Mouse (Mus musculus) embryonic facial prominence, embryonic 15.5 days (tissue): Measurements from ENCODE around the gene Camk2d. TPM values are rescaled to one million over a fixed set of nuclear protein-coding genes. Genes with fewer than 3 reads are reported as not detected.
A peak's percentile ranks its signal among the peaks of the same experiment; 100 is the strongest.

ENCODE experiments used
- ATAC-seq: fragments of 200-750 bp; cut with Nextera tagmentation; 2 replicates; pipeline ENCODE4 v1.8.0; 2017; ENCODE audit warnings: low read depth, moderate TSS enrichment; ENCODE audit not compliant: insufficient number of reproducible peaks, low FRiP score, low TSS enrichment
- H3K27ac ChIP-seq: fragments of 300-500 bp; sonication (generic); replicated peaks from 2 replicates; pipeline ENCODE4 v1.5.1; 2015; ENCODE audit warnings: mild to moderate bottlenecking, inconsistent platforms
- H3K27me3 ChIP-seq: fragments of 300-500 bp; sonication (generic); 2 replicates; pipeline ENCODE4 v1.6.1; 2015; ENCODE audit warnings: inconsistent platforms
- H3K36me3 ChIP-seq: fragments of 300-500 bp; sonication (generic); 2 replicates; pipeline ENCODE4 v1.6.1; 2015; ENCODE audit warnings: mild to moderate bottlenecking, inconsistent platforms
- H3K4me1 ChIP-seq: fragments of 300-500 bp; sonication (generic); 2 replicates; pipeline ENCODE4 v1.6.1; 2015; ENCODE audit warnings: inconsistent platforms
- H3K4me2 ChIP-seq: fragments of 300-500 bp; sonication (generic); replicated peaks from 2 replicates; pipeline ENCODE4 v1.6.1; 2015; ENCODE audit warnings: mild to moderate bottlenecking, inconsistent platforms
- H3K4me3 ChIP-seq: fragments of 300-500 bp; sonication (generic); replicated peaks from 2 replicates; pipeline ENCODE4 v1.5.1; 2015; ENCODE audit warnings: mild to moderate bottlenecking, inconsistent platforms
- H3K9ac ChIP-seq: fragments of 300-500 bp; sonication (generic); 2 replicates; pipeline ENCODE4 v1.6.1; 2015; ENCODE audit warnings: inconsistent platforms
- H3K9me3 ChIP-seq: fragments of 300-500 bp; sonication (generic); replicated peaks from 2 replicates; pipeline ENCODE4 v1.6.1; 2016; ENCODE audit warnings: inconsistent platforms
- WGBS: fragments of 180-500 bp; shearing (Covaris S2); methylation state at CpG from one replicate; pipeline ENCODE4 v1.1.7; 2015; 5-methylcytosine and 5-hydroxymethylcytosine counted together
- polyA plus RNA-seq: library from polyadenylated mRNA; unstranded; fragments of >200 nt; fragmentation: Nextera tagmentation; extraction: Ambion mirVana; gene quantifications from 2 replicates; pipeline ENCODE4 v1.2.1, GENCODE M21; 2015

Camk2d gene
- polyA plus RNA-seq, 1 experiment from 2014 or later: 32.9 TPM

GRCm38 (mm10) chr3:126632580-126632979, 36.5 kb downstream of the Camk2d start:
- Histone ChIP-seq H3K4me3 (no peak overlapping the region), H3K36me3 (no peaks in the 10 kb centered on the region), H3K4me2 (no peak overlapping the region), H3K4me1 (no peaks in the 10 kb centered on the region), H3K9ac (no peak overlapping the region), H3K27ac (no peak overlapping the region), H3K9me3 (no peaks in the 10 kb centered on the region), H3K27me3 (no peaks in the 10 kb centered on the region)
- WGBS: 74% methylated on average over 7 of the region's 7 CpGs
- no peak for ATAC-seq

GRCm38 (mm10) chr3:126634171-126634570, 38.1 kb downstream of the Camk2d start:
- H3K27ac ChIP-seq: no peak overlapping the region
- H3K4me1 ChIP-seq: no peaks in the 10 kb centered on the region
- H3K36me3 ChIP-seq: no peaks in the 10 kb centered on the region
- no peak overlapping the region for H3K4me3 ChIP-seq
- no peaks in the 10 kb centered on the region for H3K27me3 ChIP-seq
- H3K9me3 ChIP-seq: no peaks in the 10 kb centered on the region
- ATAC-seq: no peak
- H3K9ac ChIP-seq: no peak overlapping the region
- no peak overlapping the region for H3K4me2 ChIP-seq
- 62% methylated on average over 6 of the region's 6 CpGs for WGBS

- no peak overlapping the region for H3K27ac ChIP-seq
- no peaks in the 10 kb centered on the region for H3K36me3 ChIP-seq
- no peaks in the 10 kb centered on the region for H3K9me3 ChIP-seq
- no peak overlapping the region for H3K4me3 ChIP-seq
- H3K4me1 ChIP-seq: 0 out of 2 replicates have a peak, but pooled peaks cover 3% of the 10 kb centered on the region
- H3K27me3 ChIP-seq: no peaks in the 10 kb centered on the region
- H3K9ac ChIP-seq: no peak overlapping the region
- no peak for ATAC-seq
- WGBS: 88% methylated on average over 1 of the region's 1 CpGs
- no peak overlapping the region for H3K4me2 ChIP-seq
These were observed 42.2 kb downstream of the Camk2d start for GRCm38 (mm10) chr3:126638259-126638658.

DNA sequence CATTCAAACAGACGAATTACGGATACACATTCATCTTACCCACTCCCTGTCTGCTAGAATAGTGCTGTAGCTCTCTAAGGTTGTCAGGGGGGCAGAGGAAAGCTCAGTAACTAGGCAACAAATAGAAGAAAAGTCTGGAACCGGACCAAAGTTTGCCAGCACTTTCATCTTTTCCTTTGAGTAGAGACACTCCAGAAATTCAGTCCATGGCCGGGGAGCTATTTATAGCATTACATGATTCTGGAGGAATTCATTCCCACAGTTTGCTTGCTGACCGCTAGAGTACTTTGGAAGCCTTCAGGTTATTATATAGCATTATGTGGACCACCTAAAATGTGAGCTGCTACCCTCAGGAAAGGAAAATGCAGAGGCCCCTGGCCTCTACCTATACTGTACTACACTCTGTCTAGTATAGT, 43.0 kb downstream of the Camk2d start:
- Histone ChIP-seq H3K27ac (no peak overlapping the region), H3K4me2 (no peak overlapping the region), H3K9ac (no peak overlapping the region), H3K4me1 (peaks cover 4% of the 10 kb centered on the region; the same call in 1 of the 2 replicates), H3K9me3 (no peaks in the 10 kb centered on the region), H3K36me3 (no peaks in the 10 kb centered on the region), H3K4me3 (no peak overlapping the region), H3K27me3 (no peaks in the 10 kb centered on the region)
- no peak for ATAC-seq
- 64% methylated on average over 5 of the region's 5 CpGs for WGBS

- H3K27ac ChIP-seq: no peak overlapping the region
These were observed 44.5 kb downstream of the Camk2d start for GRCm38 (mm10) chr3:126640443-126641251.

DNA sequence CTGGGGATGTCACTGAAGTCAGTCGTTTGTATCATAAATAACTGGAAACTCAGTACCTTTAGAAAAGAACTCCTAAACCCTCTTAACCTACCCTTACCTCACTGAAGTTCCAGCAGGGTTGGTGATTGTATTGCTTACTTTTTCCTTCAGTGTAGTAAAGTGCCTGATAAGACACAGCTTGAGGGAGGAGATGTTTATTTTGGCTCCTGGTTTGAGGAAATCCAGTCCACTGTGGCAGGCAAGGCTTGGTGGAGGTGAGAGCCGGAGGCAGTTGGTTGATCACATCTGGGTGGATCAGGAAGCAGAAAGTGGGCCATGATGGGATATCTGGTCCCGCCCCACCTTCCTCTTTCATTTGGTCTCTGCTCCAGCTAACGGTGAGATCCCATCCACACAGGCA, 45.3 kb downstream of the Camk2d start:
- WGBS: 83% methylated on average over 4 of the region's 4 CpGs
- Histone ChIP-seq H3K4me3 (no peak overlapping the region), H3K27me3 (no peaks in the 10 kb centered on the region), H3K36me3 (no peaks in the 10 kb centered on the region), H3K9me3 (no peaks in the 10 kb centered on the region), H3K9ac (no peak overlapping the region), H3K4me2 (no peak overlapping the region), H3K4me1 (peaks cover 4% of the 10 kb centered on the region; the same call in 1 of the 2 replicates), H3K27ac (no peak overlapping the region)
- no peak for ATAC-seq

More at GRCm38 (mm10) chr3:126640443-126641251, 44.5 kb downstream of the Camk2d start:
- no peaks in the 10 kb centered on the region for H3K9me3 ChIP-seq
- H3K27me3 ChIP-seq: no peaks in the 10 kb centered on the region
- peaks cover 4% of the 10 kb centered on the region; the same call in 1 of the 2 replicates for H3K4me1 ChIP-seq
- ATAC-seq: peak; percentile 51
- 52% methylated on average over 10 of the region's 10 CpGs for WGBS
- H3K4me2 ChIP-seq: no peak overlapping the region
- no peak overlapping the region for H3K4me3 ChIP-seq
- H3K36me3 ChIP-seq: no peaks in the 10 kb centered on the region
- no peak overlapping the region for H3K9ac ChIP-seq

- H3K27me3 ChIP-seq: no peaks in the 10 kb centered on the region
- H3K9me3 ChIP-seq: no peaks in the 10 kb centered on the region
- peaks cover 4% of the 10 kb centered on the region; the same call in 1 of the 2 replicates for H3K4me1 ChIP-seq
- no peak for ATAC-seq
- no peak overlapping the region for H3K27ac ChIP-seq
- no peaks in the 10 kb centered on the region for H3K36me3 ChIP-seq
- H3K4me3 ChIP-seq: no peak overlapping the region
- 22% methylated on average over 10 of the region's 10 CpGs for WGBS
- H3K9ac ChIP-seq: no peak overlapping the region
- H3K4me2 ChIP-seq: no peak overlapping the region
These were observed 47.2 kb downstream of the Camk2d start for GRCm38 (mm10) chr3:126643071-126644010.

DNA sequence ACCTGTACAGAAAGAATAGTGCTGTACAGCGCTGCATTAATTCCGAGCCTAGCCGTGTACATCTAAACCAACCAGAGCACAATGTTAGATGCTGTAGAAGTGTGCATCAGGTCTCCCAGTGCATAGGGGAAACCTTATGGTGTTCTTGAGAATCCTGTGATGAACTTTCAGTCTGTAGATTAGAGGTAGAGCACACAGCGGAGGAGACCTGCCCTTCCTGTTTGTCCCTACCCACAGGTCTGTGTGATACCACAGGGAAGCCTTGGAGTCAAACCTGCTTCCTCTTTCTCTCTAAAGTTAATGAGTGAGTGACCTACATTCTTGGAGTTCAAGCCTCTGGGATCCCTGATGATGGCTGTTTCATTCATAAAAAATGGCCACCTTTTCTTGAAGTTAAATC, 54.2 kb downstream of the Camk2d start:
- no peak for ATAC-seq
- no peaks in the 10 kb centered on the region for H3K4me1 ChIP-seq
- H3K9ac ChIP-seq: no peak overlapping the region
- no peak overlapping the region for H3K4me2 ChIP-seq
- no peaks in the 10 kb centered on the region for H3K27me3 ChIP-seq
- H3K36me3 ChIP-seq: no peaks in the 10 kb centered on the region
- no peak overlapping the region for H3K27ac ChIP-seq
- H3K9me3 ChIP-seq: no peaks in the 10 kb centered on the region
- 93% methylated on average over 4 of the region's 4 CpGs for WGBS
- H3K4me3 ChIP-seq: no peak overlapping the region

GRCm38 (mm10) chr3:126650747-126651146, 54.6 kb downstream of the Camk2d start:
- Histone ChIP-seq H3K36me3 (no peaks in the 10 kb centered on the region), H3K9me3 (no peaks in the 10 kb centered on the region), H3K9ac (no peak overlapping the region), H3K27me3 (no peaks in the 10 kb centered on the region), H3K4me2 (no peak overlapping the region), H3K4me1 (no peaks in the 10 kb centered on the region), H3K27ac (no peak overlapping the region), H3K4me3 (no peak overlapping the region)
- ATAC-seq: no peak
- WGBS: 82% methylated on average over 6 of the region's 6 CpGs

GRCm38 (mm10) chr3:126652361-126652760, 56.3 kb downstream of the Camk2d start:
- no peak for ATAC-seq
- H3K4me2 ChIP-seq: no peak overlapping the region
- no peaks in the 10 kb centered on the region for H3K27me3 ChIP-seq
- H3K36me3 ChIP-seq: no peaks in the 10 kb centered on the region
- no peak overlapping the region for H3K27ac ChIP-seq
- no peaks in the 10 kb centered on the region for H3K9me3 ChIP-seq
- H3K4me1 ChIP-seq: no peaks in the 10 kb centered on the region
- H3K9ac ChIP-seq: no peak overlapping the region
- WGBS: 75% methylated on average over 2 of the region's 2 CpGs
- H3K4me3 ChIP-seq: no peak overlapping the region

DNA sequence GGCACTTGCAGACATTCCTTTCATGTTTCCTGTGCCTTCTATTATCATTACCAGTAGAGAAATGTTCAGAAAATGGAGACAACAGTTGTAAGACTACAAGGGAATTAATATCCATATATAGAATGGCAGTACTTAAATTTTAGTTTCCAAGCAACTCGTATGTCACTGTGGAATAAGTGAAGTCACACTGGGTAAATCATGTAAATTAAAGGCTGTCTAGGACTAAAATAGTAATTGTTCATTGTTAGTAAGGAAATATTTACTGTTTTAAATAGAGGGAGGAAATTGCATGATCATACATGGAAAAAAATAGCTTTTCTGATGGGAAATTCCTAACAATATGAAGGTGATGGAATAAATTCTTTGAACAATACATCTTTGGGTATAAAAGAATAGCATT, 57.0 kb downstream of the Camk2d start:
- Histone ChIP-seq H3K4me2 (no peak overlapping the region), H3K27ac (no peak overlapping the region), H3K27me3 (no peaks in the 10 kb centered on the region), H3K4me3 (no peak overlapping the region), H3K4me1 (no peaks in the 10 kb centered on the region), H3K9me3 (no peaks in the 10 kb centered on the region), H3K9ac (no peak overlapping the region), H3K36me3 (no peaks in the 10 kb centered on the region)
- WGBS: 68% methylated on average over 1 of the region's 1 CpGs
- no peak for ATAC-seq
